Mouse (Mus musculus): ENCODE data around the gene Ube2z. TPM values are rescaled to one million over a fixed set of nuclear protein-coding genes. Genes with fewer than 3 reads are reported as not detected.

Ube2z gene
- total and polyA plus RNA-seq, 2 experiments from 2014 or later, result 19.3 to 44.4 TPM

GRCm38 (mm10) chr11:96073295-96073993, 8.3 kb upstream of the Ube2z start:
- Histone ChIP-seq H3K9ac (replicated peaks; ENCODE audit: low read depth, low read length) (peak overlapping the region; percentile 89), H3K9me3 (replicated peaks; ENCODE audit: control insufficient read depth, low read length) (no peaks in the 10 kb centered on the region), H3K36me3 (replicated peaks; ENCODE audit: control insufficient read depth, insufficient read depth, low read length) (peaks cover 22% of the 10 kb centered on the region), H3K4me1 (ENCODE audit: control insufficient read depth, insufficient read depth) (peaks cover 5% of the 10 kb centered on the region; the same call in 1 of the 2 replicates), H3K4me3 (ENCODE audit: low read depth, low read length) (peak overlapping the region; percentile 71), H3K27me3 (ENCODE audit: control insufficient read depth, insufficient read depth, low read length) (no peaks in the 10 kb centered on the region), H3K4me2 (ENCODE audit: low read depth, low read length) (peak overlapping the region; percentile 78), H3K27ac (ENCODE audit: low read depth) (peak overlapping the region; percentile 95; the same call in 1 of the 2 replicates)
- TF ChIP-seq CTCF (IDR thresholded peaks at IDR 0.05; ENCODE audit: low read depth) (no peak), EP300 (IDR thresholded peaks at IDR 0.05; ENCODE audit: low read depth) (no peak)
- DNase-seq (ENCODE audit: low spot score), result no peak
- ATAC-seq (ENCODE audit: insufficient read depth, low read depth), result no peak
- 38% methylated on average over 9 of the region's 9 CpGs for WGBS

- no peak overlapping the region for H3K4me2 ChIP-seq (ENCODE audit: low read depth, low read length)
- peaks cover under 1% of the 10 kb centered on the region; the same call in 1 of the 2 replicates for H3K4me1 ChIP-seq (ENCODE audit: control insufficient read depth, insufficient read depth)
- H3K36me3 ChIP-seq (replicated peaks; ENCODE audit: control insufficient read depth, insufficient read depth, low read length), result peaks cover 22% of the 10 kb centered on the region
- no peak for ATAC-seq (ENCODE audit: insufficient read depth, low read depth)
- TF ChIP-seq EP300 (IDR thresholded peaks at IDR 0.05; ENCODE audit: low read depth) (no peak), CTCF (IDR thresholded peaks at IDR 0.05; ENCODE audit: low read depth) (no peak)
- H3K9me3 ChIP-seq (replicated peaks; ENCODE audit: control insufficient read depth, low read length), result no peaks in the 10 kb centered on the region
- H3K9ac ChIP-seq (replicated peaks; ENCODE audit: low read depth, low read length), result no peak overlapping the region
- 63% methylated on average over 1 of the region's 1 CpGs for WGBS
- H3K4me3 ChIP-seq (ENCODE audit: low read depth, low read length), result no peak overlapping the region
- no peaks in the 10 kb centered on the region for H3K27me3 ChIP-seq (ENCODE audit: control insufficient read depth, insufficient read depth, low read length)
- H3K27ac ChIP-seq (ENCODE audit: low read depth), result no peak overlapping the region
- no peak for DNase-seq (ENCODE audit: low spot score)
These were observed 5.8 kb upstream of the Ube2z start for GRCm38 (mm10) chr11:96071013-96071412.

GRCm38 (mm10) chr11:96070353-96070752, 5.2 kb upstream of the Ube2z start:
- Histone ChIP-seq H3K36me3 (replicated peaks; ENCODE audit: control insufficient read depth, insufficient read depth, low read length) (peaks cover 22% of the 10 kb centered on the region), H3K27me3 (ENCODE audit: control insufficient read depth, insufficient read depth, low read length) (no peaks in the 10 kb centered on the region), H3K4me2 (ENCODE audit: low read depth, low read length) (no peak overlapping the region), H3K27ac (ENCODE audit: low read depth) (no peak overlapping the region), H3K4me3 (ENCODE audit: low read depth, low read length) (no peak overlapping the region), H3K4me1 (ENCODE audit: control insufficient read depth, insufficient read depth) (peaks cover 5% of the 10 kb centered on the region; the same call in 1 of the 2 replicates), H3K9me3 (replicated peaks; ENCODE audit: control insufficient read depth, low read length) (no peaks in the 10 kb centered on the region), H3K9ac (replicated peaks; ENCODE audit: low read depth, low read length) (no peak overlapping the region)
- WGBS, result 72% methylated on average over 7 of the region's 7 CpGs
- no peak for ATAC-seq (ENCODE audit: insufficient read depth, low read depth)
- TF ChIP-seq EP300 (IDR thresholded peaks at IDR 0.05; ENCODE audit: low read depth), result no peak
- no peak for TF ChIP-seq CTCF (IDR thresholded peaks at IDR 0.05; ENCODE audit: low read depth)
- no peak for DNase-seq (ENCODE audit: low spot score)

- WGBS, result 62% methylated on average over 5 of the region's 5 CpGs
- TF ChIP-seq EP300 (IDR thresholded peaks at IDR 0.05; ENCODE audit: low read depth) (no peak), CTCF (IDR thresholded peaks at IDR 0.05; ENCODE audit: low read depth) (no peak)
- Histone ChIP-seq H3K4me3 (ENCODE audit: low read depth, low read length) (no peak overlapping the region), H3K27me3 (ENCODE audit: control insufficient read depth, insufficient read depth, low read length) (no peaks in the 10 kb centered on the region), H3K27ac (ENCODE audit: low read depth) (no peak overlapping the region), H3K9me3 (replicated peaks; ENCODE audit: control insufficient read depth, low read length) (no peaks in the 10 kb centered on the region), H3K4me1 (ENCODE audit: control insufficient read depth, insufficient read depth) (peaks cover 17% of the 10 kb centered on the region), H3K4me2 (ENCODE audit: low read depth, low read length) (no peak overlapping the region), H3K9ac (replicated peaks; ENCODE audit: low read depth, low read length) (no peak overlapping the region), H3K36me3 (replicated peaks; ENCODE audit: control insufficient read depth, insufficient read depth, low read length) (peaks cover 22% of the 10 kb centered on the region)
- ATAC-seq (ENCODE audit: insufficient read depth, low read depth) (no peak), DNase-seq (ENCODE audit: low spot score) (no peak)
These were observed 3.0 kb upstream of the Ube2z start for GRCm38 (mm10) chr11:96068231-96068630.

- ATAC-seq (ENCODE audit: insufficient read depth, low read depth), result peak; percentile 35
- no peaks in the 10 kb centered on the region for H3K27me3 ChIP-seq (ENCODE audit: control insufficient read depth, insufficient read depth, low read length)
- H3K9ac ChIP-seq (replicated peaks; ENCODE audit: low read depth, low read length), result peak overlapping the region; percentile 96
- H3K4me2 ChIP-seq (ENCODE audit: low read depth, low read length), result peak overlapping the region; percentile 96
- H3K27ac ChIP-seq (ENCODE audit: low read depth), result peak overlapping the region; percentile 87
- TF ChIP-seq EP300 (IDR thresholded peaks at IDR 0.05; ENCODE audit: low read depth) (no peak), CTCF (IDR thresholded peaks at IDR 0.05; ENCODE audit: low read depth) (no peak)
- H3K4me1 ChIP-seq (ENCODE audit: control insufficient read depth, insufficient read depth), result peaks cover 21% of the 10 kb centered on the region
- no peak for DNase-seq (ENCODE audit: low spot score)
- peaks cover 22% of the 10 kb centered on the region for H3K36me3 ChIP-seq (replicated peaks; ENCODE audit: control insufficient read depth, insufficient read depth, low read length)
- WGBS, result under 1% methylated on average over 47 of the region's 64 CpGs
- H3K9me3 ChIP-seq (replicated peaks; ENCODE audit: control insufficient read depth, low read length), result no peaks in the 10 kb centered on the region
- H3K4me3 ChIP-seq (ENCODE audit: low read depth, low read length), result peak overlapping the region; percentile 98
These were observed 520 bp downstream of the Ube2z start for GRCm38 (mm10) chr11:96064521-96065214.
